Mouse (Mus musculus): ENCODE results near the gene Pcdh9.

GRCm38 (mm10) chr14:93627241-93627640 lies 263.2 kb downstream of the Pcdh9 start:
- TF ChIP-seq CTCF (IDR thresholded peaks at IDR 0.05) (no peak), EP300 (IDR thresholded peaks at IDR 0.05; ENCODE audit: insufficient read depth, low read depth, low read length) (no peak)

Data from heart, adult 2 months (tissue).